Mouse (Mus musculus) spleen, adult 18-20 months (tissue): Measurements from ENCODE around the gene Card19.
A peak's percentile ranks its signal among the peaks of the same experiment; 100 is the strongest.

Experiments
- DNase-seq, 2 experiments: peaks; one replicate each; pipeline ENCODE4 v3.0.0; 2022; ENCODE audit warnings: mixed read lengths in 2 of 2

The Card19 gene

DNA sequence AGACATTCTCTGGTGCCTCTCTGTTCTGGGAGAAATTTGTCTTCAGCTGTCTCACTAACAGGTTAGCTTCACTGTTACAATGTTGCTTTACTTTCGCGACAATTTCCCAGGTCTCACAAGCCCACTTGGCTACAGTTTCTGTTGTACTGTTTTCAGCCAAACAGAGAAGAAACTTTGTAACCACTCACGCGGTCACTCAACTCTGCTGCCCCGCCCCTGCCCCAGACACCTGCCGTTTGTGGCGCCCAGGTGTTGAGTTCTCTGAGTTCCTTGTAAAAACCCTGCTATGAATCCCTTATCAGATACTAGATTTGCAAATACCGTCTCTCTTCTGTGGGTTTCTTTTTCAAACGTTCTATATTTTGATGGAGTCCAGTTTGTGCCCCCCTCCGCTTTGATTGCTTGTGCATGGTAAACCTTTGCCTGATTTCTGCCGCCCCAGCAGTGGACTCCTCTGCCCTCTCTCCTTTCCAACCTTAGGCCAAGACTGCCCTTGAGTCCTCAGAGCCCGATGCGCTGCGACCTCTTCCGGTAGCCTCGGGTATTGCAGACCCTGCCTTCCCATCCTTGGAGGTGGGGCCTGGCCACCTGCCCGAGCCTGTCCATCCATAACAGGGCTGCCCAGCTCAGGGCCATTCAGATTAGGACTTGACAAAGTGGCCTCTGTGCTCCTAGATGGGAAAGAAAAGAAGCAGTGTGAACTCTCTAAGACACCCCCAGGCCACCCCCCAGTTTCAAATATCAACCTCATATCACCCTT lies 46.2 kb downstream of the Card19 start:
- peak; percentile 44 to 75 for DNase-seq

DNA sequence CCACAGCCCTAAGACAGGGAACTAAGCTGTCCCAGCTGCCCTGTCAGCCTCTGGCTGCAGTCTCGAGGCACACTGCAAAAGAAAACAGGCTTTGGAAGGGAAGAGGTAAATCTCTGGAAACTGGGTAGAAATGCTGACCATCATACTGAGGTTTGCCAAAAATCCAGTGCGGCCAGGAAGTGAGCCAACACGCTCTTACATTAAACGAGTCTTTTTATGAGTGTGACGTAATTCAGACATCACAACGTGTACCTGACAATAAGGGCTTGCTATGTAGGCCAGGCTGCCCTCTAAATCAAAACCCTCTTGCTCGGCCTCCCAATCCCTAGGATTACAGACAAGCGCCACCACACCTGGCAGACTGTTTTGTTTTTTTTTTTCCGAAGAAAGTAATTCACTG lies 48.8 kb downstream of the Card19 start:
- DNase-seq: no peak

- DNase-seq: no peak
These were observed 52.2 kb downstream of the Card19 start for GRCm38 (mm10) chr13:49163645-49164044.

DNA sequence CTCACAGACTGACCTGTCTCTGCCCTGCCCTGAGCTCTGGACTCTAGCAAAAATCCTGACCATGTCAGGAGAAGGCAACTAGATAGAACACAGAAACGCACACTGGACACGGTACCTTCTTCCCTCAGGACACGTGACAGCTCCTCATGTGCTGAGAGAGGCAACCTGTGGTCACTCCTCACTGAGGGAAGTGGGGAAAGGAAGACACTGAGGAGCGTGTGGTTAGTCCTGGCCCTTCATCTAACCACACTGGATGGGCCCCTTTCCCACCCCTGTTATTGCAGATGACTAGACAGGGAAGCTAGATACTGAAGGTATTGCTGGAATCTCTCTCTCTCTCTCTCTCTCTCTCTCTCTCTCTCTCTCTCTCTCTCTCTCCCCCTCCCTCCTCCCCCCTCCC lies 53.1 kb downstream of the Card19 start:
- no peak for DNase-seq

DNA sequence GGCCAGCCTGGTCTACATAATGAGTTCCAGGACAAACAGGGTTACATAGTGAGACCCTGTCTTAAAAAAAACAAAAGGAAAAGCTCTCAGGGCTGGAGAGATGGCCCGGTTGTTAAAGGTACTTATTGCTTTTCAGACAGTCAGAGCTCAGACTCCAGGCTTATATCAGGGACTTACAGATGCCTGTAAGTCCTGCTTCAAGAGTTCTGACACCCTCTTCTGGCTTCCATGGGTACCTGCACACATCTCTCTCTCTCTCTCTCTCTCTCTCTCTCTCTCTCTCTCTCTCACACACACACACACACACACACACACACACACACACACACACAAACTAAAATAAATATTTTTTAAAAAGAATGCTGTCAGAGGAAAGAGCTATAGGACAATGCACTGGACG lies 54.6 kb downstream of the Card19 start:
- DNase-seq: no peak

DNA sequence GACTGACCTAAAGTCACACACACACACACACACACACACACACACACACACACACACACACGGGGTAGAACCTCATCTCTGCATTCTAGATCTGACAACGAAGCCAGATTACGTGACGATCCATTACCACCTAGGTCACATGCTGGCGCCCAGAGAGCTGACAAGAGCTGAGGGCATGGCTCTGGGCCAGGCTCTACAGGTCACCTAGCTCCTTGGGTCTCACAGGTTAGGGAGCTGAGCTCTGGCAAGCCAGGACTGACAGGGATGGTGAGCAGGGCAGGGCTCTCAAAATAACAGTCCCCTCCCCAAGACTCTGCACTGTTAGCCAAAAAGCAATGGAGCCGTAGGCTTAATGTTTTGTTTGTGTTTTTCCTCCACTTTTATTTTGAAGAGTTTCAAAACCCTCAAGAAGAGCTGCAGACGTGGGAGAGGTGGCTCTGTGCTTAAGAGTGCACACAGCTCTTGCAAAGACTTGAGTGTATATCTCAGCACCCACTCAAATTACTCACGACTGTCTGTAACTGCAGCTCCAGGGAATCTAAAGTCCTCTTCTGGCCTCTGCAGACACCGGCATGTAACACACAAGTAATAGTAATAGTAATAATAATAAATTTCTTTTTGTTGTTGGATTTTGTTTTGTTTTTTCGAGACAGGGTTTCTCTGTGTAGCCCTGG lies 57.7 kb downstream of the Card19 start:
- DNase-seq: no peak

GRCm38 (mm10) chr13:49156645-49157044 lies 59.2 kb downstream of the Card19 start:
- no peak for DNase-seq

GRCm38 (mm10) chr13:49154621-49155020 lies 61.2 kb downstream of the Card19 start:
- DNase-seq: no peak

DNA sequence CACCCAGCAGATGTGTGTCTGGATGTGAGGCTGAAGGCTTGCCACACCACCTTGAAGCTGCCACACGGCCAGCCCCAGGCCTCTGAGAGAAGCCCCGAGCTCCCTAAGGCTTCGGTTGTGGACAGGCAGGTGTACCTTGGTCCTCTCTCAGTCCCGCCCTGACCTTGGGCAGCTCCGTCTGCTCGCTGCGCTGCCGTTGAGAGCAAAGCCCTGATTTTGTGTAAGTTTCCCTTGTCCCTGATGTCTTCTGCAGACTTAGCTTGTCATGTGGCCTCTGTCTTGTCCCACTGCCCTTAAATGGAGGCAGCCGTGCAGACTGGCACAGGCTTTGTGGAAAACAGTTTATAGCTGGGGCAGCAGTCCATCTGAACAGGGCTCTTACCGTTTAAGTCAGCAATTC lies 61.8 kb downstream of the Card19 start:
- DNase-seq: no peak
